Mouse (Mus musculus): ENCODE data around the gene Gapt.
A peak's percentile ranks its signal among the peaks of the same experiment; 100 is the strongest.
"Not testable (repeated sequence)": the region's sequence is repeated elsewhere in the genome, so short reads cannot be mapped to it uniquely, and the experiment has no call there.

Gapt gene

GRCm38 (mm10) chr13:110356941-110357340, at the start of gene Gapt:
TSS of gene Gapt (minus strand) at chr13:110357199.
- DNase-seq (ENCODE audit: low read depth, low spot score): no peak

DNA sequence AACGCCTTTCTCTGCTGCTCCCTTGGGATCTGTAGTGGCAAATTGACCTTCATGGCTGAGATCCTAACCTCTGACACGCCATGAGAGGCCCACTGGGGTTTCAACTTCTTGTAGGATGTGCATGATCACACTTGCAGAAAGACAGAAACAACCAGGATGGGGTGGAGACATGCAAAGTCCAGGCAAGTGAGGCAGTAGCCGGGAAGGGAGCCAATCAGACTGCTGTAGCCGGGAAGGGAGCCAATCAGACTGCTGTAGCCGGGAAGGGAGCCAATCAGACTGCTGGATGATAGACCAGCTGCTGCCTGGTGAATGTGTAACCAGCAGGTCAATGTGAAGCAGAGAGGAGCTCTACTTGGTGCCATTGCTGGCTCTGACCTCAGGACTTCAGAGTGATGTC, 49.2 kb upstream of the Gapt start:
- DNase-seq (ENCODE audit: low read depth, low spot score): peak; percentile 14

DNA sequence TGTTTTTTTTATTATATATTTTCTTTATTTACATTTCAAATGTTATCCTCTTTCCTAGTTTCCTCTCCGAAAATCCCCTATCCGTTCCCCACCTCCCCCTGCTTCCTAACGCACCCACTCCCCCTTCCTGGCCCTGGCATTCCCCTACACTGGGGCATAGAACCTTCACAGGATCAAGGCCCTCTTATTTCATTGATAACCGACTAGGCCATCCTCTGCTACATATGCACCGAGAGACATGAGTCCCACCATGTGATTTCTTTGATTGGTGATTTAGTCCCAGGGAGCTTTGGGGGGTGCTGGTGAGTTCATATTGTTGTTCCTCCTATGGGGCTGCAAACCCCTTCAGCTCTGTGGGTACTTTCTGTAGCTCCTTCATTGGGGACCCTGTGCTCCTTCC, 47.7 kb upstream of the Gapt start:
- DNase-seq (ENCODE audit: low read depth, low spot score): not testable (repeated sequence)

DNA sequence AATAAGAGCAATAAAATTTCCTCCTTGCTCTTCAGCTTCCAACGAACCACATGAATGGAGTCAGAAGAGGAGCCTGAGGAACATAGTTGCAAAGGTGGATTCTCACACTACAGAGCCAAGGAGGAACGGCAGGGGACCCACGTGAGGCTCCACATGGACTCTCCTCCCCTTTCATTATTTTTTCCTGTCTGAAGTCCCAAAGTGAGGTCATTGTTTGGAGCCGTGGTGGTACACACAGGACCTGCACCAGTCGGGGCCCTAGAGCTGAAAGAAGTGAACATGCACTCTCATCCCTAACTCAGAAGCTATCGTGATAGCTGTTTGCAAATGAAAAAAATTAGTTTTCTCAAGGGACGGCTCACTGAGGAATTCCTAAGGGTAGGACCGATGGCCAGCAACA, 47.1 kb upstream of the Gapt start:
- DNase-seq (ENCODE audit: low read depth, low spot score): no peak

- DNase-seq (ENCODE audit: low read depth, low spot score): no peak
Observed at GRCm38 (mm10) chr13:110401877-110402276, 44.9 kb upstream of the Gapt start.

DNA sequence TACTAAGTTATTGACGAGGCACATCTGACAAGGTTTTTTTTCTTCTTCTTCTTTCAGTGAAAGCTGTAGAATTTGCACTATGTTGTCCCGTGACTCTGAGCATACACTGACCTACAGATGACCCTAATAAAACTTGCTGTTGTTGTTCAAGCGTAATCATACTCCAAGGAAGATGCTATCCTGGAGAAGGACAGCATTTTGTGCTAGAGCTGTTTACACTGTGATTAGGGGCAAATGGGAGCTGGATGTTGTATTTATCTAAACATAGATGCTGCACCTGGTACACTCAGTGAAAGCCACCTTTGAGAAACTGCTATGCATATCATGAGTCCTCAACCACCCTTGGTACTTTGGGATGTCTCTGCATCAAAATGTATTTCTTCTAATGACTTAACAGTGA, 44.4 kb upstream of the Gapt start:
- no peak for DNase-seq (ENCODE audit: low read depth, low spot score)

DNA sequence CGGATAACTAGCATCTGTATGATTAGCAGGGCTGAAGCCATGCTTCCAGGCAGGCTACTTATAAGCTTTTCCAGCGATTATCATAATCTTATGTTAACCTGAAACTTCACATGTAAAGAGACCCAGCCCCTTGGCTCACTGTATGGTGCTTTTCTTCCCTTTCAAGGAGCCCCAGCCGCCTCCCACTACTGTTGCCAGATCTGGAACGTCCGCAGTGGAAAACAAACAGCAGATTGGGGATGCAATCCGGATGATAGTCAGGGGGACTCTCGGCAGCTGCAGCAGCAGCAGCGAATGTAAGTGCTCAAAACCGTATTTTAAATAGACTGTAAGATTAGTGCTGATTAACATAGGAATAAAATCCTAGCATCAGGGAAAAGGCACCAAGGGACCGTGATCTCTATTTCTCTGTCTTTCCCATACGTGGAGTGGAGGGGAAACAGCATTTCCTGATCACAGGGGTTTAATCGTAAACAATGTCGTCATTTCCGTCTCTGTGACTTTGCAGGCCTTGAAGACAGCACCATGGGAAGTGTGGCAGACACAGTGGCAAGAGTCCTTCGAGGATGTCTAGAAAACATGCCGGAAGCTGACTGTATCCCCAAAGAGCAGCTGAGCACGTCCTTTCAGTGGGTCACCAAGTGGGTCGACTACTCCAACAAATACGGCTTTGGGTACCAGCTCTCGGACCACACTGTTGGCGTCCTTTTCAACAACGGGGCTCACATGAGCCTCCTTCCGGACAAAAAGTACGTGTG, 41.7 kb upstream of the Gapt start:
- no peak for DNase-seq (ENCODE audit: low read depth, low spot score)

GRCm38 (mm10) chr13:110397750-110398149, 40.8 kb upstream of the Gapt start:
- no peak for DNase-seq (ENCODE audit: low read depth, low spot score)

DNA sequence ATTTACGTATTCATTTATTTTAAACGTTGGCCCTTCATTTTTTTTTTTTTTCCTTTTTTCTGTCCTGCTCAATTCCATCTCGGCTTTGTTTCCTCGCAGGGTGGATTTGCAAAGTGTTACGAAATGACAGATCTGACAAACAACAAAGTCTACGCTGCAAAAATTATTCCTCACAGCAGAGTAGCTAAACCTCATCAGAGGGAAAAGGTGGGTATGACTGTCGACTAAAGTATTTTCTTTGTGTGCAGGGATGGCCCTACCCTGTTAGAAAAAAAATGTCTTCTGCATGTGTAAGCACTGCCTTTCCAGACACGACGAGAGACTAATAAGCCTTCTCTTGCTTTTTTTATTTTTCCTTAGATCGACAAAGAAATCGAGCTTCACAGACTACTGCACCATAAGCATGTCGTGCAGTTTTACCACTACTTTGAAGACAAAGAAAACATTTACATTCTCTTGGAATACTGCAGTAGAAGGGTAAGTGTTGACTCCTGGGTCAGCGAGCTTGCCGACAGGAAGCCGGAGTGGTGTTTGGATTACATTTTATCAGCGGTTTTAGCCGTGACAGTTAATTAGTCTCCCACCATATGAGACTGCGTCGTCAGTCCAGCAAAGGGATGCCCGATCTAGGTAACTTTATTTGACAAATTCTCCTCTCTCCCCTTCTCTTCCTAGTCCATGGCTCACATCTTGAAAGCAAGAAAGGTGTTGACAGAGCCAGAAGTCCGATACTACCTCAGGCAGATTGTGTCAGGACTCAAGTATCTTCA, 39.1 kb upstream of the Gapt start:
- no peak for DNase-seq (ENCODE audit: low read depth, low spot score)

- peak; percentile 48 for DNase-seq (ENCODE audit: low read depth, low spot score)
Observed at GRCm38 (mm10) chr13:110395179-110395794, 38.3 kb upstream of the Gapt start.

GRCm38 (mm10) chr13:110394291-110395178, 37.5 kb upstream of the Gapt start, which contains the start of gene Plk2:
TSS of gene Plk2 (plus strand) at chr13:110395046.
- peak; percentile 93 for DNase-seq (ENCODE audit: low read depth, low spot score)

DNA sequence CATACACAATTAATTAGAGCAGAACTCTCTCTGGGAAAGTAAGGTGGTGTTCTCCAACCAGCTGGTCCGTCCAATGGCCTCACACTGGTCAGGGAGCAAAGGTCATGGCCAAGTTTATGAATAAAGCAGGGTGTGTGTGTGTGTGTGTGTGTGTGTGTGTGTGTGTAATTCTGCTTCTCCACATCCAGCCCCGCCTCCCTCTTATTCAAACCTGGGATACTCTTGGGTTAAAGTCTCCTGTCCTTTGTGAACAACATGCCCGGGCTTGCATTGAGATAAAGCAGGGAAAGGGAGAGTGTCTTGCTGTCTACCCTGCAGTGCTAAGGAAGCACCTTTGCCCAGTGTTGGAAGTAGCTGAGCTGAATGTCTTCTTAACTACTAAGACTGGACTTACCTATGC, 35.6 kb upstream of the Gapt start:
- peak; percentile 64 for DNase-seq (ENCODE audit: low read depth, low spot score)

GRCm38 (mm10) chr13:110392210-110392609, 35.2 kb upstream of the Gapt start:
- peak; percentile 73 for DNase-seq (ENCODE audit: low read depth, low spot score)

GRCm38 (mm10) chr13:110384514-110384913, 27.5 kb upstream of the Gapt start:
- no peak for DNase-seq (ENCODE audit: low read depth, low spot score)

DNA sequence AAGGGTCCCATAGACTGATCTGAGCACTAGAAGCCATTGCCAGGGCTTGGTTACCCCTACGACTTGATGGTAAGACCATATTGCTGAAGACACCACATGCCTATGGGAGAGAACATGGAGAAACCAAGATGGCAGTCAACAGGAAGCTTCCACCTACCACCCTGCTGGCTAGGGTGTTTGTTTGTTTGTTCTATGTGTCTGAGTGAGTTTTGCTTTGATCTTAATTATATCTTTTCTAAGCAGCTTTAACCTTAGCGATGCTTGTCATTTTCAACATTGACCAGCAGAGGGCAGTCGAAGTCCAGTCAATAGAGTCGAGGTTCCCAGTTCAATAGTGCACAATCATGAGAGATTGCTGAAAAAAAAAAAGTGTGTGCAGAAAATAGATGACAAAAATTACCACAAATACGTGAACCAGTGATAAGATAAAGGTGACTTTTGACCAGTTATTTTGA, 25.5 kb upstream of the Gapt start:
- peak; percentile 73 for DNase-seq (ENCODE audit: low read depth, low spot score)

GRCm38 (mm10) chr13:110369673-110370072, 12.7 kb upstream of the Gapt start:
- no peak for DNase-seq (ENCODE audit: low read depth, low spot score)

GRCm38 (mm10) chr13:110368556-110369040, 11.6 kb upstream of the Gapt start:
- peak; percentile 22 for DNase-seq (ENCODE audit: low read depth, low spot score)

- DNase-seq (ENCODE audit: low read depth, low spot score): no peak
Observed at GRCm38 (mm10) chr13:110367961-110368555, 11.1 kb upstream of the Gapt start.

- DNase-seq (ENCODE audit: low read depth, low spot score): no peak
Observed at GRCm38 (mm10) chr13:110366477-110366876, 9.5 kb upstream of the Gapt start.

DNA sequence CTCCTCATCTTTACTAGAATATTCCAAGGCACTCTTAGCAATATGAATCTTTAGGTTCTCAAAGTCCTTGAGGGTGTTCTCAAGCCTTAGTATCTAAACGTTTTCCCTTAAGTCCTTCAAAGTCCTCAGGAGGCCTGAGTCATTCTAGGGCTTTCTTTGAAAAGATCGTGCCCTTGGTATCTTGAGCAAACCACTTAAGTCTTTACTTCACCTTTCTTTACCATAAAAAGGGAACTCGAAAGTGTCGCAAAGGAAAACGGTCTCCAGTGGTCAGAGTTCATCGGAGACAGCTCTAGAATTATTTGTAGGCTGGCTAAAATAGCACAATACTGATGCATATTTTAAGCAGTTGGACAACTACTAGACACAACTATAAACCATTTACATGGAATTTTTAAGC, 6.7 kb upstream of the Gapt start:
- no peak for DNase-seq (ENCODE audit: low read depth, low spot score)

DNA sequence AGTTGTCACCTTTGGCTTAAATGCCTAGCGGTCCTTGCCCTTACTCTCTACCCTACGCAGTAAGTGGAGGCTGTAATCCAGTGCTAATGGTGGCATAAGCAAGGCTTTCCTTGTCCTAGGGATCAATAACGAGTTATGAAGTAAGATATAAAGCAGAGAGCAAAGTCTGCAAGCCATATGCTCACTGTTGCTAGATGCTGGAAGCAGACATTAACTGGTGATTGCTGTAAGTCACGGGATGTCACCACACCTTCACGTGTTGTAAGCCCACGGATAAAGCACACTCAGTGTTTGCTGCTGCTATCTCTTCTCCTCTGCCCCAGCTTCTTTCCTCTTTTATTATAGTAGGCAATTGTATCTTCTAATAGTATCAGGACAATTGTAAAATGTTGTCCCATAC, 5.9 kb downstream of the Gapt start:
- DNase-seq (ENCODE audit: low read depth, low spot score): no peak
